Mouse (Mus musculus) C2C12 (cell line): Measurements from ENCODE around the gene Cipc. TPM values are rescaled to one million over a fixed set of nuclear protein-coding genes. Genes with fewer than 3 reads are reported as not detected.

Source experiments
- H3K27me3 ChIP-seq: one replicate; pipeline ENCODE4 v1.6.1; 2011; ENCODE audit not compliant: control insufficient read depth, insufficient read depth, insufficient read length
- H3K36me3 ChIP-seq: one replicate; pipeline ENCODE4 v1.6.1; 2011; ENCODE audit not compliant: control insufficient read depth, insufficient read depth
- H3K4me3 ChIP-seq: one replicate; pipeline ENCODE4 v1.5.1; 2011; ENCODE audit warnings: mild to moderate bottlenecking, control low read depth; ENCODE audit not compliant: poor library complexity, insufficient read depth, severe bottlenecking
- H3K79me2 ChIP-seq: one replicate; pipeline ENCODE4 v1.6.1; 2011; ENCODE audit not compliant: control insufficient read depth, insufficient read depth
- H3K79me3 ChIP-seq: one replicate; pipeline ENCODE4 v1.6.1; 2011; ENCODE audit warnings: low read depth, control low read depth
- H3ac ChIP-seq: one replicate; pipeline ENCODE3; 2011; ENCODE audit warnings: low read depth; ENCODE audit not compliant: control insufficient read depth, insufficient read length
- CEBPB ChIP-seq: IDR thresholded peaks from one replicate; pipeline ENCODE4 v1.6.1; 2011; ENCODE audit warnings: low read depth, mild to moderate bottlenecking, control low read depth, moderate library complexity
- CTCF ChIP-seq: IDR thresholded peaks from one replicate; pipeline ENCODE4 v1.5.1; 2011; ENCODE audit not compliant: control insufficient read depth, insufficient read depth, insufficient read length
- FOSL1 ChIP-seq: IDR thresholded peaks from one replicate; pipeline ENCODE4 v1.8.0; 2011; ENCODE audit warnings: mild to moderate bottlenecking, low read length; ENCODE audit not compliant: poor library complexity, insufficient read depth, severe bottlenecking
- MAX ChIP-seq: IDR thresholded peaks from one replicate; pipeline ENCODE4 v1.6.1; 2011; ENCODE audit warnings: mild to moderate bottlenecking, control low read depth
- MYOD1 ChIP-seq: IDR thresholded peaks from one replicate; pipeline ENCODE4 v1.6.1; 2011; ENCODE audit warnings: low read depth; ENCODE audit not compliant: control insufficient read depth, insufficient read length
- MYOG ChIP-seq: IDR thresholded peaks from one replicate; pipeline ENCODE4 v1.6.1; 2011; ENCODE audit not compliant: control insufficient read depth, insufficient read length; ENCODE audit errors: extremely low read depth
- USF1 ChIP-seq: IDR thresholded peaks from one replicate; pipeline ENCODE4 v1.6.1; 2011; ENCODE audit warnings: low read depth, mild to moderate bottlenecking, control low read depth, moderate library complexity
- polyA plus RNA-seq: library from polyadenylated mRNA; unstranded; fragments of >200 nt; fragmentation: generic; extraction: Trizol; gene quantifications from one replicate; pipeline ENCODE4 v1.2.1, GENCODE M21; 2012; ENCODE audit warnings: missing spikeins

Cipc gene
- polyA plus RNA-seq, 1 experiment: 12.0 TPM

DNA sequence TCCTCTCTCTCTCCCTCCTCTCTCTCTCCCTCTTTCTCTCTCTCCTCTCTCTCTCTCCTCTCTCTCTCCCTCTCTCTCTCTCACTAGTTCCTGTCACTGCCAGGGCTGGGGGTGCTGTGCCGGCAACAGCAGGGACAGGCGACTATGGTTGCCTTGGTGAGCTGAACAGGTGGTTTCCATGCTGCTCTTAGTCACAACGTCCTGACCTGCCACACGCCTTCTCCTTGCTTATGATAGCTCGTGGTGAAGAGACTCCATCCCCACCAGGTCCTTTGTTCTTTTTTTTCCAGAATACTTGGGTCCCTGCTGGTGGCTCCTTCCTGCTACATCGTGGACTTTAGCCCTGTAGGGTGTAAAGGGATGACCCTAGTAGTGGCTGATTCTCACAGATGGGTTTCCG, 55.4 kb downstream of the Cipc start:
- Histone ChIP-seq H3ac (no peak overlapping the region), H3K27me3 (peaks cover 42% of the 10 kb centered on the region), H3K79me3 (no peaks in the 10 kb centered on the region), H3K4me3 (no peak overlapping the region), H3K36me3 (no peaks in the 10 kb centered on the region), H3K79me2 (no peaks in the 10 kb centered on the region)
- TF ChIP-seq FOSL1 (no peak), MYOD1 (no peak), USF1 (no peak), CEBPB (no peak), MAX (no peak), MYOG (no peak), CTCF (no peak)

GRCm38 (mm10) chr12:87002815-87003214, 56.0 kb downstream of the Cipc start:
- Histone ChIP-seq H3K36me3 (no peaks in the 10 kb centered on the region), H3ac (no peak overlapping the region), H3K27me3 (peaks cover 46% of the 10 kb centered on the region), H3K79me3 (no peaks in the 10 kb centered on the region), H3K79me2 (no peaks in the 10 kb centered on the region), H3K4me3 (no peak overlapping the region)
- TF ChIP-seq FOSL1: no peak
- no peak for TF ChIP-seq MYOD1
- no peak for TF ChIP-seq MAX
- TF ChIP-seq USF1: no peak
- TF ChIP-seq CEBPB: no peak
- TF ChIP-seq MYOG: no peak
- TF ChIP-seq CTCF: no peak

- peaks cover 54% of the 10 kb centered on the region for H3K27me3 ChIP-seq
- no peaks in the 10 kb centered on the region for H3K79me3 ChIP-seq
- H3ac ChIP-seq: no peak overlapping the region
Measured at GRCm38 (mm10) chr12:87003606-87004005, 56.8 kb downstream of the Cipc start.

DNA sequence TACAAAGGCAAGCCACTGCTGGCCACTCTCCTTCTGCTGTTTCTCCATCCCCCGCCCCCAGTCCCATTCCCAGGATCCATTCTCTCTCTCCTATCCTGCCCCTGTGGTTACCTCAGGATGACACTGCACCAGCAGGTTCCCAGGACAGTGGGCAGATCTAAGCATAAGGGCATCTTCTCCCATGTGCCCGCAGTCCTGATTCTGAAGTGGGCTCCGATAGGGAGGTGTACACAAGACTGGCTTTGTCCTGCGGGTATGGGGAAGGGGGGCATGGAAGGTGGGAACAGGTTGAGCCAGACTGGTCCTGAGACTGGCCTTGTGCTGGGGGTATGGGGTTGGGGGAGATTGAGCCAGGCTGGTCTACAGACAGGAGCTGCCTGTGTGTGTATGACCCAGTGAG, 57.8 kb downstream of the Cipc start:
- Histone ChIP-seq H3K79me2 (no peaks in the 10 kb centered on the region), H3K4me3 (no peak overlapping the region), H3K36me3 (no peaks in the 10 kb centered on the region), H3ac (no peak overlapping the region), H3K79me3 (no peaks in the 10 kb centered on the region), H3K27me3 (peaks cover 64% of the 10 kb centered on the region)
- no peak for TF ChIP-seq CEBPB
- TF ChIP-seq MYOG: no peak
- no peak for TF ChIP-seq USF1
- TF ChIP-seq MYOD1: no peak
- no peak for TF ChIP-seq MAX
- no peak for TF ChIP-seq FOSL1
- no peak for TF ChIP-seq CTCF

More at GRCm38 (mm10) chr12:87003606-87004005, 56.8 kb downstream of the Cipc start:
- TF ChIP-seq MYOG: no peak
- Histone ChIP-seq H3K36me3 (no peaks in the 10 kb centered on the region), H3K4me3 (no peak overlapping the region), H3K79me2 (no peaks in the 10 kb centered on the region)

Other genes starting within 250 kb of the Cipc start
- gene Angel1, start 220.6 kb upstream of the Cipc start, polyA plus RNA-seq: 0.92 TPM
- gene Lrrc74a, start 212.7 kb upstream of the Cipc start, polyA plus RNA-seq: not detected
- 49.7 TPM for gene Irf2bpl, start 62.2 kb upstream of the Cipc start, polyA plus RNA-seq
- not detected for gene Zdhhc22, start 43.4 kb downstream of the Cipc start, polyA plus RNA-seq
- not detected for gene Tmem63c, start 74.3 kb downstream of the Cipc start, polyA plus RNA-seq
- gene Ngb, start 155.5 kb downstream of the Cipc start, polyA plus RNA-seq: 0.06 TPM
- gene Gstz1, start 200.1 kb downstream of the Cipc start, polyA plus RNA-seq: 28.4 TPM
- gene Pomt2, start 200.9 kb downstream of the Cipc start, polyA plus RNA-seq: 9.8 TPM